Mouse (Mus musculus) ES-Bruce4 (cell line): ENCODE measurements around the gene Olfr186.

Source experiments
- EP300 ChIP-seq: IDR thresholded peaks from 2 replicates; pipeline ENCODE4 v1.6.1; 2011; ENCODE audit warnings: low read depth, low read length; ENCODE audit not compliant: insufficient read depth
- POLR2A ChIP-seq: IDR thresholded peaks from one replicate; pipeline ENCODE4 v1.8.1; 2011; ENCODE audit warnings: low read length; ENCODE audit not compliant: insufficient read depth

DNA sequence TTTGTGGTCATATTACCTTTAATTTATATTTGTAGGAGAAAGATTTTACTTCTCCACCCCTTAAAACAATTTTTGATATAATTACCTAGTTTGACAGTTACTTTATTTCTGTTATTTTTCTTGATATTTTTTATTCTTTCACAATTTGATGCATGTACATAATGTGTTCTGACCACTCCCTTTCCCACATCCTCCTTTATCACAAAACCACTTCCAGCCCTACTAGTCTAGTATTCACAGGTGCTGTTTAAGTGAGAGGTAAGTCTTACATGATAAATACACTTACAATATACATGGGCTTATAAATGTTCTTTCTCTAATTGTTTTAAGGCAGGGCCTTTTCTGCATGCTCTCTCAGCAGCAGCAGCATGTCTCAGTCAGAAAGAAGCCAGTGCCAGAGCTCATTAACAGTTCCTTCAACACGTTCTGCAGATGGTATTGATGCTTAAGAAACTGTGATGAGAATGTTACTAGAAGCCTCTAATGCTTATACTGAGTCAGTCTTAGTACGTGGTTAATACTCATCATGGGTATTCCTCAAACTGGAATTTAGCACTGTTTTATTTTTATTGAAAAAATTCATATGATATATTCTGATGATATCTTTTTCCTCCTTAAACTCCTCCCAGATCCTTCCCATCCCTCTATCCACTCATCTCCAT, 16.6 kb downstream of the Olfr186 start:
- no peak for TF ChIP-seq POLR2A
- TF ChIP-seq EP300, result no peak
